Mouse (Mus musculus): Measurements from ENCODE around the gene Ralgapb.
"Not testable (repeated sequence)": the region's sequence is repeated elsewhere in the genome, so short reads cannot be mapped to it uniquely, and the experiment has no call there.

Ralgapb gene

DNA sequence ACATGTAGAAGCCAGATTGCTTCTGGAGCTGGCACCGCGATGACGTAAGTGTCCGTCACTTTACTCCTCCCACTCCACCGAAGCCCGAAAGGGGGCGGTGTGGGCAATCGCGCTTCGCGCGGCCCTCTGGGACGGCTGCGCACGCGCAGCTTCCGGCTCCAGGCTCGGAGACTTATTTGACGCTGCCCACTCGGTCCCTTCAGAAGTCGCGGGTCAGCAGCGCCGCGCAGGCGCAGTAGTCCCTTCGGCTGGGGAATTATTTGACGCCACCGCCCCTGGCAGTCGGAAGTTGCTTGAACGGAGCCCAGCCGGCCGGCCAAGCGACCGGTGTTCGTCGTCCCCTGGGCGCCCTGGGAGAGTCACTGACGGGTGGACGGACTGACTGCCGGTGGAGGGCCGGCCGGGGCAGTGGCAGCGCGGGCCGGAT lies at the start of gene Ralgapb:
Gene Ralgapb, plus strand, starts transcription at position 254 of the 427 bp plus-strand sequence.
- DNase-seq = peak; percentile 97 to 100

DNA sequence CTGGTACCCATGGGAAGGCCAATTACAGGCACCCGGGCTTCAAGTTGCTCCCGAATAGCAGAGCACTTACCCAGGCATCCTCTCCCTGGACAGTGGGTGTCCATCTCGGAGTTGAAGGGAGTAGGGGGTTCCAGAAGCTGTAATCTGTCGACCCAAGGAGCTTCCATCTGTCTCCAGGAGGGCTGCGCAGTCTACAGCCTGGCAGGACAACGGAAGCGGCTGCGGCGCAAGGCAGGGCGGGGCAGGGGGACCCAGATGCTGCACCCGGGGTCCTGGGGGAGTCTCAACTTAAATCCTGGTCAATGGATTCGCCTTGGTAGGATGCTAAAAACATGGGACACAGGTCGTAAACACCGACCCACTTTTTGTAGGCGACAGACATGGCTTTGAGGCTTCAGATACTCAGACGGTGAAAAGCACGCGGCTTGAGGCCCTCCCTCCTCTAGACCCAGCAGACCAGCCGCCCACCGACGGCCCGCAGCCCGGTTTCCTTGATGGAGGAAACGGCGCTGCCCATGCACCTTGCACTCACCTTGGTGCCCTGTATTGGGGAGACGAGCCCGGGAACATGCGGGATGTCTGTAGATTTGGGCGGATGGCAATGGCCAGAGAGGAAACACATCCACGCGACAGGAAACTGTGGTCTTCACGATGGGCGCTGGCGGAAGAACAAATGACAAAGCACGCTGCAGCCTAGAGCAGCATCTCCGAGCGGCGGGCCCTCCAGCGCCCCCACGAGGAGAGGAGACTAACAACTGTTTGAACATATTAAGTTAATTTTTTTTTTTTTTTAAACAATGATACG lies 48.6 kb upstream of the Ralgapb start:
- DNase-seq = peak; percentile 83 to 87

DNA sequence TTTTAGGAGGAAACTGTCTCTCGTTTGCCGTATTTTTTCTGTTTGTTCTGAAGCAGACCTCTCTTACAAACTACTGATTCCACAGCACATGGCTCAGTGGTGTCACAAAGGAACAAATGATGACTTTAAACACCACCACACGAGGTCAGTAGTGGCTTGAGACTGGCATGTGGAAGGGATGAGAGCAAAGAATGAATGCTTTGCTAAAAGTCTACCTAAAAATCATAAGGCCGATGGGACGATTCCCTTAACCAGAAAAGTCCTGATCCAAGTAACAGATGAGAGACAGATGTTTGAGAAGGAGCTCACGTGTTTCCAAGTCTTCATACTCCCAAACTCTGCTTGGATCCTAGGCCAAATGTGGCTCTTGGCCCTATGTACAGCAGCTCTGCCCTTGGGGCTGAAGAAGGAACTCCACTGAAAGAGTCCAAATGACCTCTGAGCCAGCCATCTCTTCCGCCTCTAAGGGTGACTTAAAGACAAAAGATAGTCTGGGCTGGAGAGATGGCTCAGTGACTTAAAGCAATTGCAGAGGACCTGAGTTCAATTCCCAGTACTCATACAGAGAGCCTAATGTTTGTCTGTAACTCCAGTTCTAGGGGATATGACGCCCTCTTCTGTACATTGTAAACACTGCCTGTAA lies 47.8 kb upstream of the Ralgapb start:
- peak in 1 of 2 experiments; percentile 30 for DNase-seq

DNA sequence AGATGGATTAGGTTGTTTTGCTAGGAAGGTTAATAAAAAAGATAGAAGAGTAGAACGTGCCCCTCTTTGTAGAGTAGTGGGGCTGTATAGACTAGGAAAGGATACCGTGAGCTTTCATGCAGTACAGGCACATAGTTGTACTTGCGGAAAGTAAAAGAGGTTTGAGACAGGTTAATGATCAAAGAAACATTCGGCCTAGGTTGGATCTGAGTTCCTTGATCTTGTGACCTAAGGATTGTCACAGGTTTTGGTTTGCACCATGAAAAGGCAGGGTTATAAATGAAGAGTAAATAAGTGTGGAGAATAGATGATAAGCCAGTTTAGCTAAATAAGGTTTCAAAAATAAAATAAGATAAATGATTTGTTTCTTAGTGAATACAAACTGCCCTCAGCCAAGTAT lies 45.5 kb upstream of the Ralgapb start:
- DNase-seq = no peak

DNA sequence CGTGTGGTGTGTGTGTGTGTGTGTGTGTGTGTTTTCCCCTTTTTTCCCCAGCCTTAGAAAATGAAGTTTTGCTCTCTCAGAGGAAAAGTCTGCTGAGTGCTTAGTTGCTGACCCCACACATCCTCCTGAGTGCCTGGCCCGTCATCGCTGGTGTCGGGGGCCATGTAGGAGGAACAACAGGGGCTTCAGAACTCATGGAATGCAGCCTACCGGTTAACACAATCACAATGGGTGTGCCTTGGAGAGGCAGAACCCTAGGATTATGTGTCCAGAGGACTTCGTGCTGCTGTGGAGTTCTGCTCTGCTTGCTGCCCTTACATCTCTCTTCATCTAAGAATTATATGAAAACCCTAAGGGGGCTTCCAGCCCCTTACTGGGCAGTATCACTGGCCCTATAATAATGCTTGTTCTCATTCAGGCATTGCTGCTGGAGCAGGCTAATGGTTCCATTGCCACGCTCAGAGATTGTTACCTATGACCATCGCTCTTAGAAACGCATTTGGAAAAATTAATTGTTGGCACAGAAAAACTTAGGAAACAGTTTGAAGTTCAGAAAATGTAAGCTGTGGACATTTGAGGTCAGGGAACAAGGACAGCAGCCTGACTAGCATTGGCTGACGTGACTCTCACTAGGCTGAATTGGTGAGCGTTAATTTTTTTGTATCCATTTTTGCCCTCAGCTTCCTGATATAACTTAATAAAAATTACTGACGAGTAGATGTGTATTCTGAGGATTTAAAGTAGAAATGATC lies 44.4 kb upstream of the Ralgapb start:
- DNase-seq = no peak

DNA sequence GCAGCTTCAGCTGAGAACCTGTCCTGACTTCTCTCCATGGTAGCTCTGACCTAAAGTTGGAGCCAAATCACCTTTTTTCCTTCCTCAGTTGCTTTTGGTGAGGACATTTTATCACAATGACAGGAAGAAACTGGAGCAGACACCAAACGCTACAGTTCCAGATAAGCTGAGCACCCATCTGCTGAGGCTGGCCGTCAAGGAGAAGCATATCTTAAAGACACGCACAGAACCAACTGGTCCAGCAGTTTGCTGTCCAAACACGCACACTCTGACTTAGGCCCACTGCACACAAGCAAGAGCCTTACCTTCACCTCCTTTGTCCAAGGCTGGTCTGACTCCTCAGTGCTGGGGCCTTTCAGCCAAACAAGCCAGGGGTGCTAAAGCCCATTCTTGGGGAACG lies 42.0 kb upstream of the Ralgapb start:
- DNase-seq = no peak

DNA sequence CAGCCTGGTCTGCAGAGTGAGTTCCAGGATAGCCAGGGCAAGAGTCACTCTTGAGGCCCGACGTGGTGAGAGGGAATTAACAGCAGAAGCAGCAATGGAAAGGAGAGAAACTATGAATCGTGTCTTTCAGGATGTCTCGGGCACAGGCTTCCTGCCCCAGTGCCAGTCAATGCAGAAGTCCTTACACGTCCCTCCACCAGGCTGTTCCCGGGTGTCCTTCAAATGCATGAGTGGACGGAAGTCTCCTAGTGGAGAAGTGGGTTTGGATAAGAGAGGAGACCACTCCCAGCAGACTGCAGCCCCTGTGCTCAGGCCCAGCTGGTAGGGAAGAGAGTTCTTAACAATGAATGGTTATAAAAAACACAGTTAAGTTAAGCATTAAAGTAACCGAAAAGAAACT lies 41.3 kb upstream of the Ralgapb start:
- DNase-seq = no peak

DNA sequence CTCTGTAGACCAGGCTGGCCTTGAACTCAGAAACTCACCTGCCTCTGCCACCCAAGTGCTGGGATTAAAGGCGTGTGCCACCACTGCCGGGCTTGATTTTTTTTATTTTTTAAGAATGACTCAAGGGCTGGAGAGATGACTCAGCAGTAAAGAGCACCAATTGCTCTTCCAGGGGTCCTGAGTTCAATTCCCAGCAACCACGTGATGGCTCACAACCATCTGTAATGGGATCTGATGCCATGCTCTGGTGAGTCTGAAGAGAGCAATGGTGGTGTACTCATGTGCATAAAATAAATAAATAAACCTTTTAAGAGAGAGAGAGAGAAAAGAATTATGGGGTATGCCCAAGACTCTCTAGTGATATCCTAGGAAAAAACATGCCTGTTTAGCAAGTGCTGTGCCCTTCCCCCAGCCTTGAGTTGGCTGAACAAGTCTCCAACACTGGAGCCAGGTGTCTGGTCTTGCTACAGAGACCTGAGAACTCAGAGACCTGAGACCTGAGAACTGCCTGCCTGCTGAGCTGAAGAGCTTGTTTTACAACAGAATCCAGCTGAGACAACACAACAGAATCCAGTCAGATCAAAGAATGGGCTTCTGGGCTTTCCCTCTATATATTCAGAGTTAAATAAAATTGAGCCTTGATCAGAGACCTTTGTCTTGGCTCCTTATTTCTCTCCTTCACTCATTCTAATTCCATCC lies 40.0 kb upstream of the Ralgapb start:
- no peak for DNase-seq

DNA sequence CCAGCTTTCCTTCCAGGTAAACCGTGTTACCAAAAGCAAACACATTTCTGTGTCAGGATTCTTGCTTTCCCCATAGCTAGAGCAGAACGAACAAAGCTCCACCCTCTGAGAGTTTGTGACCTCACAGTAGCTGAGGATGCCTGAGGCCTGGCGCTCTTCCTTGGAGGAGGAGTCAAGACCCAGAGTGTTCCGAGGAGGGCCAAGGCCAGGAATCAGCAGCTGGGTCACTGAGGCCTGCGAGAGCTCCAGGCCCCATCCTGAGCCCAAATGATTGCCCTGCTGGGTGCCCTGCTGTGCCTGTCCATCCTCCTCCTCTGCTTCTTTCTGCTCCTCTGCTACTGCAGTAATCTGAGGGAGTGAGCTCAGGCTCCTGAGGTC lies 39.5 kb upstream of the Ralgapb start:
- DNase-seq = no peak

DNA sequence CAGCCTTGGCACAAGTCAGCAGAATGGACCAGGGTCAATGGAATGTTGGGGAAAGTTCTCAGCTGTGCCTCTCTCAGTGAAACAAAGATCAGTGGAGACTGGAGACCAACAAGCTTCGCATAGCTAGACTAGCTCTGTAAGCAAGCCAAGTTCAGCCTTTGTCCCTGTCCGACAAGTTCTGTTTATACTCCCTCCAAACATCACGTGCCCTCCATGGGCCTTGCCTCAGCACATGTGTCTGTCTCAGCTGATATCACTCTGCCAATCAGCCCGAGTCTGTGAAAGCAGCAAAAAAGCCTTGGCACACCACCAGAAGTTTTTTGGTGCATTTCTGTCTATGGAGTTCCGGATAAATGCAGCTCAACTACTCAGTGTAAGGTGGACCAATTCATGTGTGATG lies 36.6 kb upstream of the Ralgapb start:
- DNase-seq = no peak

DNA sequence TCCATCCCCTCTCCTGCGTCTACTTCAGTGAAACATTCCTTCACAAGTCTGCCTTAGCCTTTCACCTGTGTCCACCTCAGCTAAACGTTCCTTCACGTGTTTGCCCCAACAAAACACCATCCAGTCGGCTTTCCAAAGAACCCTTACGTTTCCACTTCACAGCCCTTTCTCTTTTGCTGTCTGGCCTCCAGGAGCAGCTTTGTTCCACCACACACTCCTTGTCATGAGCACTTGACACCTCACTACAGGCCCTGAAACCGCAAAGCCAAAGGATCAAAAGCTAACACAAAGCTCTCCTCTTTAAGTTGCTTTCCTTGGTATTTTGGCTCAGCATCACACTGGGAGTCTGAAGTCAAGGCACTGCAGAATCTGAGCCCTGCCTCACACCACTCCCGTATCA lies 36.1 kb upstream of the Ralgapb start:
- no peak for DNase-seq

DNA sequence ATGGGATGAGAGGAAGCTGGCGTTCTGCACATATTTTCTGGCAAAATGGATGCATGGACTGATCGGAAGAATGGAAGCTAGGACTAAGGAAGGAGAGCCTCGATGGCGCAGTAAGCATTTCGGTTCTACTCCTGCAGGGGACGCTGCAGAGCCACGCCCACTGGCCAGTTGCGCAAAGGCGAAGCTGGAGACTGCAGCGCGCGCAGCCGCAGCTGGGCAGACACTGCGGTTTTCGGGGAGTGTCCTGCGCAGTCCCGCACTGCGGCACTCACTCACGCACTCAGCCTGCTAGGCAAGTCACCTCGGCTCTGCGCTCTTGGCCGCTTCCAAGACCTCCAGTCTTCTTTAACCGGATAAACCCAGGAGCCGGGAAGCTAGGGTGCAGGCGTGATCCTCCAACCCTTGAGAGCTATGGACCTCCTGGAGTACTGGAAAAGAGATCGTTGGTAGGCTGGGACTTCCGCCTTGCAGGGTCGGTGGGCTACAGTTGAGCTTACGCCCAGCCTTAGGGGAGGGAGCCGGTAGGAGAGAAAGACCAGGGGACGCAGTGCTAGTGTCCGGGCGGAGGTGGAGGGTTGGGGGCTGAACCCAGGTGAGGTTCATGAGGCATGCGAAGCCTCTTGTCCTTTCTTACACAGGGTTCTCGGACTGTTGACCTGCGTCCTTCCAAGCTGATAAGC lies 34.1 kb upstream of the Ralgapb start, which contains the start of gene Snhg11:
Gene Snhg11, plus strand, starts transcription at position 196 of the 680 bp plus-strand sequence.
- DNase-seq = peak; percentile 85 to 93

DNA sequence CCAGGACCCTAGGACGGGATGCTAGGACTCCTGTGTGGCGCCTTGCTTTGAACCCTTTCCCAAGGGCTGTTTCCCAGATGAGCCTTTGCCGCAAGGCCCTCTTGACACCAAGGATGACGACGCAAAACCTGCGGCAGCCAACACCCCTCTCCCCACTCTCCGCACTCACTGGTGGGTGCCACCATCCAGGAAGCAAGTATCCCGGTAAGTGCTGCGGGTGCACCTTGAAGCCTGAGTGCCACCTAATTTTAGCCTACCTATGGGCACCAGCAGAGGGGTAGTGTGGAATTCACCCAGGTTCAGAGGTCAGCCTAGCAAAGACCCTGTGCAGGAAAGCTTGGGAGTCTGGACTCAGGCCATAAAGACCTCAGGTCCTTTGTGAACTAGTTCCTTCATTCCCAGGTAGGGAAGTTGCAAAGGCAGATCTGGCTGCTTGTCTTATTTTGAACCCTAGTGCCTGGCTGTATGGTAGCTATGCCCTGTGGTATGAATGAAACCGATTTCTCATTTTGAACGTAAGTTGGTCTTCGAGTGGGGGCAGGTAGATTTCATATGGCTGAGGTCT lies 33.4 kb upstream of the Ralgapb start:
- peak; percentile 33 to 57 for DNase-seq

DNA sequence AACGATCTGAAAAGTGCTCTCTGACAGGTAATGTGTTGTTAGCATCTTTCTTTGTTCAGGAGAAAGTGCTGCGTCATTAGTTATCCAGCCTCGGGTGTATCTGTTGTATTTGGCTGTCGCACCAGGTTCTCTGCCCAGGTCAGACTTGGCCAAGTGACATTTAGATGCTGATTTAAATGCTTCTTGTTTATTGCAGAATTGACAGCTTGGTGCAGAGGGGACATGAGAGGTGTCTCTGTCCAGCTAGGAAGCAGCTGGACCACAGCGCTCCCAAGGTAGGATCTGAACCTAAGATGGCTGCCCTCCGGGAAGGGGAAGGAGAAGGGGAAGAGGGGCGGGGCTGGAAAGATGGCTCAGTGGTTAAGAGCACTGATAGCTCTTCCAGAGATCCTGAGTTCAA lies 32.9 kb upstream of the Ralgapb start:
- peak; percentile 56 to 73 for DNase-seq

DNA sequence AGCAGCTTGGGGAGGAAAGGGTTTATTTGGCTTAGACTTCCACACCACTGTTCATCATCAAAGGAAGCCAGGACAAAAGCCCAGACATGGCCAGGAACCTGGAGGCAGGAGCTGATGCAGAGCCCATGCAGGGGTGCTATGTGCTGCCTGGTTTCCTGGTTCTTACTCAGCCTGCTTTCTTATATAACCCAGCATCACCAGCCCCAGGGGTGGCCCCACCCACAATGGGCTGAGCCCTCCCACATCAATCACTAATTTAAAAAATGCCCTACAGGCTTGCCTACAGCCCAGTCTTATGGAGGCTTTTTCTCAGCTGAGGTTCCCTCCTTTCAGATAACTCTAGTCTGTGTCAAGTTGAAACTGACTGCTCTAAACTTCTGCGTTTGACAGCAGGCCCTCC lies 31.8 kb upstream of the Ralgapb start:
- peak; percentile 25 to 33 for DNase-seq

DNA sequence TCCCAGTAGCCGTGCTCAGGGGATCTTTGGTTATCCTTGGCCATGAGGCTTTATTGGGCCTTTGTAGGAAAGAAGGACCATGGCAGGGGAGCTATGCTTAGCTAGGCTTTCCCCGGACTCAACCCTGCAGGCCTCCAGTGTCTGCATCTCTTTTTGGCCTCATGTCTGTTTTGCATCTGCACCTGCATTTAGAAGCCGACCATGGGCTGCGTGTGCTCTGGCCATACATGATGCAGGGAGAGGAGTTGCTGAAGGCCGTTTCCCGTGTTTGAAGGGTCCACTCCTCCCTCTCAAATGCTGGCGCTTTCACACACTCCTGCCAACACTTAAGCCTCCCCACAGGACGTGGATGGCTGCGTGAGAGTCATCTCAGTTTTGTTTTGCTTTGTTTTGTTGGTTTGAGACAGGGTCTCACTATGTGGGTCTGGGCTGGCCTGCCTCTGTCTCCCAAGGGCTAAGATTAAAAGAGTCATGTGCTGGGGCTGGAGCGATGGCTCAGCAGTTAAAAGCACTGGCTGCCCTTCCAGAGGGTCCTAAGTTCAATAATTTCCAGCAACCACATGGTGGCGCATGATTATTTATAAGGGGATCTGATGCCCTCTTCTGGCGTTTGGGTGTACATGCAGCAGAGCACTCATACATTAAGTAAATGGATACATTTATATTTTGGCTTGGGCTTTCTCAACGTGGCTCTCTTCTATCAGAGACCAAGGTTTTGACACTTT lies 30.1 kb upstream of the Ralgapb start:
- DNase-seq = peak; percentile 67 to 68

DNA sequence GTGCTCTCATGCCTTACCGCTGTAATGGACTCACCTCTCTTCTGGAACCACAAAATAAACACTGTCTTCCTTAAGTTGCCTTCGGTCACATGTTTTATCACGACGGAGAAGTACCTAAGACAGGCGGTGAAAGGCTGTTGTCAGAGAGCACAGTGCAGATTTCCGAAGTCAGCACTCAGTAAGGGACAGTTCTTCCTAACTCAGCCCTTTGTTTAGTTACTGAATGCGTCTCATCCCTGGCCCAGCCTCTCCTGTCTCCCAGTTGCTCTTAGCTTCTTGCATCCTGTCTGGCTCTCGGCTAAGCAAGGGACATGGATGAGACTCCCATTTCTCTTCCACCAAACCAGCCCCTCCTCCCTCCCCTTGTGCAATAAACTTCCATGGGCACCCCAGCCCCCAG lies 23.6 kb upstream of the Ralgapb start:
- no peak for DNase-seq

DNA sequence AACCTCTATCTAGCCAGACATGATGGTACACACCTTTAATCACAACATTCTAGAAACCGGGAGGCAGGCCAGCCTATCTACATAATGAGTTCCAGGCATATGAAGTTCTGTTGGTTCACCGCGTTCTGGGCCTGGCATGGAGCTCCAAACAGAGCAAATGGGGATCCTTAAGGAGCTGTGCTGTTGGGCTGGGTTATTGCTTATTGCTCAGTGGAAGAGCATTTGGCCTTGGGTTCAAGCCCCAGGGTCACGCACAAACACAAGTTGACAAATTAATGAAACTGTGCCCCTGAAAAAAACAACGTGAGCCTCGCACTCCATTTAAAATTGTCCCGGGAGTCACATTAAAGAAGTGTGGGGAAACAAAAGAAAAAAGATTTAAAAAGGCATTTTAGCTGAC lies 20.2 kb upstream of the Ralgapb start:
- DNase-seq = no peak

DNA sequence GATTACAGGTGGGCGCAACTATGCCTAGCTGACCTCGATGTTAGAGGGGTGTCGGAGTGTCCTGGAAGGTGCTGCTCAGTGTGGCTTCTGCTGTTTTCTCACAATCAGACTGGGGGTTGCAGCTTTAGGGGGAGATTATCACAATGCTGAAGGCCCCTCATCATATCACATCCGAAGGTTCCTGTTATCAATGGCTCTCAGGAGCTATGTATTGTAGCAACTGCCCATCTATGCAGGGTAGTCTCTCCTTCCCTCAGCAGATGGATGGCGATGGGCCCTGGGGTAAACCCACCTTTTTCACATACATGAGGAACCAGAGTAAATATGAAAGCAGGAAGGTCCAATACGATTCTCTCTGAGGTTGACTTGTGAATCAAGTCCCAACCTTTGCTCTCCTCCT lies 13.3 kb upstream of the Ralgapb start:
- DNase-seq = no peak

DNA sequence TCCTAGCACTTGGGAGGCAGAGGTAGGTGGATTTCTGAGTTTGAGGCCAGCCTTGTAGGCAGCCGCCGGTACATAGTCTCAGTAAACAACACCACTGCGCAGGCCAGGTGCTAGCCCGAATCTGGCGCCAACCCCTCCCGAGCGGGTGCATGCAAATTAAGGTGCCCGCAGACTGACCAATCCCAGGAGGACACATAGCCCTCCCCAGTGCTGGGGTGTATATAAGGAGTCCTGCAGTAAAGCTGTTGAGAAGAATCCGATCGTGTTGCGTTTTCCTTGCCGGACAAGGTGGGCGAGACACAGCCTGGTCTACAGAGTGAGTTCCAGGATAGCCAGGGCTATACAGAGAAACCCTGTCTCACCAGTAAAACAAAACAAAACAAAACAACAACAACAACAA lies 12.5 kb upstream of the Ralgapb start:
- not testable (repeated sequence) for DNase-seq

DNA sequence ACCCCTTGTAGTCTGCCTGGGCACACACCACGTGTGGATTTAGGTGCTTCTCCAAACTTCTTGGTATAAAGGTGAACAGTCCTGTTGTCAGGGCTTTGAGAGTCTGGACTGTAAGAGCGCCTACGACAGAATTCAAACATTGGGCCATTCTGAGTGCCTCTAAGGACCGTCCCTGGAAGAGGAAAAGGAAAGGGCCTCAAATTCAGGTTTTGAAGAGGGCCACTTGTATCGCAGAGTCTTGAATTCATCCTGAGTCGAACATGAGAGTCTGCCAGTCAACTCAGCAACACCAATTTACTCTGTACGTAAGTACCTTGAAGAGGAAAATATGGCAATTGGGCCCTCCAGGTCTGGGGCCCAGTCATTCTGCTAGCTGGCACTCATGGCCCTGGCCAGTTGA lies 6.7 kb upstream of the Ralgapb start:
- DNase-seq = no peak
